In genomic region chr5:117307699-117308098, GRCm38 (mm10) we compare ENCODE assay signal across 8 mouse cellular contexts. TPM values are rescaled to one million over a fixed set of nuclear protein-coding genes. Genes with fewer than 3 reads are reported as not detected.
A peak's percentile ranks its signal among the peaks of the same experiment; 100 is the strongest.
DNase-seq lines count a peak whose midpoint lies in the region; ATAC-seq lines count a peak whose summit lies in the region.

No protein-coding gene starts in this region.

- no peak overlapping the region for H3K27ac ChIP-seq in heart, embryonic 16.5 days (ENCODE audit: low read length)

- peak; percentile 62 to 72 for DNase-seq in cerebellum, adult 18-20 months
- no peak for DNase-seq in cerebellum, adult 11-12 months
- peak; percentile 64 for DNase-seq in T-cell, adult 2 months (ENCODE audit: low spot score)
- peak; percentile 81 for DNase-seq in embryo, embryonic 10 days (ENCODE audit: low spot score)
- DNase-seq in layer of hippocampus, postnatal 14 days (ENCODE audit: low spot score in 2 of 2), result peak; percentile 15 to 26
- DNase-seq in lung, postnatal 4 days, result peak; percentile 77 to 85
- DNase-seq in spleen, postnatal 36 days (ENCODE audit: low spot score in 2 of 2), result peak; percentile 49 to 51

- H3K4me2 ChIP-seq in heart, embryonic 16.5 days (ENCODE audit: low read depth, low read length), result no peak overlapping the region

- H3K9me3 ChIP-seq in heart, embryonic 16.5 days (replicated peaks; ENCODE audit: control insufficient read depth, low read length), result 0 out of 2 replicates have a peak, but pooled peaks cover 2% of the 10 kb centered on the region

- peaks cover 5% of the 10 kb centered on the region for H3K4me1 ChIP-seq in heart, embryonic 16.5 days (ENCODE audit: control insufficient read depth, insufficient read depth, low read length)

- H3K27me3 ChIP-seq in heart, embryonic 16.5 days (ENCODE audit: control insufficient read depth, insufficient read depth, low read length), result no peaks in the 10 kb centered on the region

- 26% methylated on average over 11 of the region's 11 CpGs for WGBS in heart, embryonic 16.5 days

- ATAC-seq in heart, embryonic 16.5 days (replicated peaks; ENCODE audit: extremely low read depth, insufficient read depth, low FRiP score), result 0 out of 2 replicates have a peak, but pooled peaks have one; percentile 26

- H3K9ac ChIP-seq in heart, embryonic 16.5 days (ENCODE audit: low read length), result no peak overlapping the region

- H3K36me3 ChIP-seq in heart, embryonic 16.5 days (ENCODE audit: control insufficient read depth, insufficient read depth), result no peaks in the 10 kb centered on the region

- no peak overlapping the region for H3K4me3 ChIP-seq in heart, embryonic 16.5 days (ENCODE audit: low read length)

RNA-seq across cellular contexts. Expression of gene Vsig10, which starts 11.2 kb away (rescaled TPM):
- polyA plus RNA-seq in heart, embryonic 16.5 days (2015; fragmentation: Nextera tagmentation; extraction: Ambion mirVana), result 6.1 and 9.2 TPM in 2 replicates
- total RNA-seq in layer of hippocampus, postnatal 14 days (2021), result 1 to 10 TPM; 3.4 to 6.2 TPM

RNA-seq across cellular contexts. Expression of gene Pebp1, which starts 20.3 kb away (rescaled TPM):
- 599 and 652 TPM in 2 replicates for polyA plus RNA-seq in heart, embryonic 16.5 days (2015; fragmentation: Nextera tagmentation; extraction: Ambion mirVana)
- total RNA-seq in layer of hippocampus, postnatal 14 days (2021), result 100 to 1,000 TPM; 762 to 788 TPM

RNA-seq across cellular contexts. Expression of gene Wsb2, which starts 49.4 kb away (rescaled TPM):
- 75.1 and 86.8 TPM in 2 replicates for polyA plus RNA-seq in heart, embryonic 16.5 days (2015; fragmentation: Nextera tagmentation; extraction: Ambion mirVana)
- total RNA-seq in layer of hippocampus, postnatal 14 days (2021), result 100 to 1,000 TPM; 376 to 378 TPM
